Mouse (Mus musculus) limb, embryonic 10.5 days (tissue): Measurements from ENCODE around the gene Grid2ip. TPM values are rescaled to one million over a fixed set of nuclear protein-coding genes. Genes with fewer than 3 reads are reported as not detected.

Source experiments
- DNase-seq: peaks from one replicate; pipeline ENCODE4 v3.0.0-alpha.2; 2017; ENCODE audit warnings: low spot score
- H3K27ac ChIP-seq: fragments of 300-500 bp; sonication (generic); 2 replicates; pipeline ENCODE4 v1.5.1; 2016; ENCODE audit warnings: mild to moderate bottlenecking
- H3K27me3 ChIP-seq: fragments of 300-500 bp; sonication (generic); 2 replicates; pipeline ENCODE4 v1.6.1; 2016; ENCODE audit warnings: low read depth, mild to moderate bottlenecking; ENCODE audit not compliant: poor library complexity, severe bottlenecking
- H3K36me3 ChIP-seq: fragments of 300-500 bp; sonication (generic); 2 replicates; pipeline ENCODE4 v1.6.1; 2016; ENCODE audit warnings: mild to moderate bottlenecking, moderate library complexity
- H3K4me1 ChIP-seq: fragments of 300-500 bp; sonication (generic); 2 replicates; pipeline ENCODE4 v1.6.1; 2016
- H3K4me3 ChIP-seq: fragments of 300-500 bp; sonication (generic); 2 replicates; pipeline ENCODE4 v1.5.1; 2016; ENCODE audit warnings: mild to moderate bottlenecking, moderate library complexity
- H3K9me3 ChIP-seq: fragments of 300-500 bp; sonication (generic); replicated peaks from 2 replicates; pipeline ENCODE4 v1.6.1; 2016; ENCODE audit warnings: mild to moderate bottlenecking
- WGBS: fragments of 180-500 bp; shearing (Covaris S2); methylation state at CpG from one replicate; pipeline ENCODE4 v1.1.7; 2016; 5-methylcytosine and 5-hydroxymethylcytosine counted together
- polyA plus RNA-seq: library from polyadenylated mRNA; unstranded; fragments of >200 nt; fragmentation: Nextera tagmentation; extraction: Ambion mirVana; gene quantifications from 2 replicates; pipeline ENCODE4 v1.2.1, GENCODE M21; 2016

Gene Grid2ip
- polyA plus RNA-seq, 1 experiment from 2014 or later = 0.48 TPM

DNA sequence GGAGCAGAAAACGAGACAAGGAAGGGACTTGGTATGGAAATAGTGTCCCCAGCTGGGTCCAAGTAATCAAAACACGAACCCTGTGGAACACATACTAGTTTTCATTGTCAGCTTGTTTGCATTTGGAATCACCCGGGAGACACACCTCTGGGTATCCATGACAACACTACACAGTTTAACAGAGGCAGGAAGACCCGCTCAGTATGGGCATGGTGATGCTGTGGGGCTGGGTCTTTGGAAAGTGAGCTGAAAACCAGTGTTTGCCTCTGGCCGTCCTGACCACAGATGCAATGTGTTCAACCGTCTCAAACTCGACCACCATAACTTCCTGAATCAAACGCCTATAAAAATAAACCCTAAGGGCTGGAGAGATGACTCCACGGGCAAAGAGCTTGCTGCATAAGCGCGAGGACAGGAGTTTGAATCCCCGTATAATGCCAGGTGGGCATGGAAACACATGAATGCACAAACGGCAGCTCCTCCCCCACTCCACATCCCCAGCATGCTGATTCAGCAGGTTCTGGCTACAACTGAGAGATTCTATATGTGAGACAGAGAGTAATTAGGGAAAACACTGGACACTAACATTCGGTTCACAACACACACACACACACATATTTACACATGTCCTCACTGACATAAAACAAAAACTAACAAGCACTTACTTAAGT lies 22.6 kb upstream of the Grid2ip start:
- no peak overlapping the region for H3K4me3 ChIP-seq
- WGBS = 77% methylated on average over 14 of the region's 14 CpGs
- H3K4me1 ChIP-seq = peaks cover 8% of the 10 kb centered on the region
- no peak for DNase-seq
- no peaks in the 10 kb centered on the region for H3K9me3 ChIP-seq
- no peaks in the 10 kb centered on the region for H3K36me3 ChIP-seq
- H3K27me3 ChIP-seq = no peaks in the 10 kb centered on the region
- H3K27ac ChIP-seq = no peak overlapping the region

DNA sequence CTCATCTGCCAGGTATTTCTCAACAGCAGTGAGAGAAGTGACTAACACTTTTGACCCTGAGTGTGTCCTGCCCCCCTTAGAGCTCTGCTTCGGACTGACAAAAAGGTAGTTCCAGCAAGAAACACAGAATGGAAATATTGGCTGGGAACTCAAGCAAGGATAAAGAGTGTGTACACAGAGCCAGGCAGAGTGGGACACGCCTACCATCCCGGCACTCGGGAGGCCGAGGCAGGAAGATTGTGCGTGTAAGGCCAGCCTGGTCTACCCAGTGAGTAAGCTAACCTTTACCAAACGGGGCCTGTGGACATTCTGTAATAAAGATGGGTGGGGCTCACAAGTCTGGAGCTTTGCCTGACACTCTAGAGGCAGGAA lies 22.1 kb upstream of the Grid2ip start:
- 81% methylated on average over 7 of the region's 7 CpGs for WGBS

DNA sequence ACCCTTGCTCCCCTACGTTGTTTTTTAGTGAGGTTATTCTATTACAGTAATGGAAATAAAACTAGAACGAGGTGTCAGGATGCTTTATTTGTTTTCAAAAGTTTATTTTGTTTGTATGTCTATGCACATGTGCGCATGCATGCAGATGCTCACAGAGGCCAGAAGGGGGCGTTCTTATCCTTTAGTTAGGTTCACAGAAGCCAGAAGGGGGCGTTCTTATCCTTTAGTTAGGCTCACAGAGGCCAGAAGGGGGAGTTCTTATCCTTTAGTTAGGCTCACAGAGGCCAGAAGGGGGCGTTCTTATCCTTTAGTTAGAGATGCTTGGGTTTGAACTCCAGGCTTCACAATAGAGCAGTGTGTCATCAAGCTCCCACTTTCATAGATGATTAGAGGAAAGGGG lies 20.6 kb upstream of the Grid2ip start:
- WGBS = 69% methylated on average over 6 of the region's 6 CpGs

More for the DNA sequence above, 22.1 kb upstream of the Grid2ip start:
- Histone ChIP-seq H3K9me3 (no peaks in the 10 kb centered on the region), H3K36me3 (no peaks in the 10 kb centered on the region), H3K27me3 (no peaks in the 10 kb centered on the region), H3K27ac (no peak overlapping the region), H3K4me1 (peaks cover 3% of the 10 kb centered on the region), H3K4me3 (no peak overlapping the region)
- DNase-seq = no peak

DNA sequence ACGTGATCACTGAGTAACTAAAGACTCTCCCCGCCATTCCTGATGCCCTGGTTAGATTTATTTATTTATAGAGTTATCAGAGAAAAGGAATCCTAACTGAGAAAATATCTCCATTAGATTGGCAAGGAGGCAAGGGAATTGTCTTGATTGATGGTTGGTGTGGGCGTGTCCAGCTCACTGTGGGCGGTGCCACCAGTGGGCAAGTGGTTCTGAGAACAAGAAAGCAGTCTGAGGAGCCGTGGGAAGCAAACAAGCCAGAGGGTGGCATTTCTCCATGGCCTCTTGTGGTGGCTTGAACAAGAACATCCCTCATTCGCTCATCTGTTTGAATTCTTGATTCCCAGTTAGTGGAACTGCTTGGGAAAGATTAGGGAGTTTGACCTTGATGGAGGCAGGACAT lies 17.5 kb upstream of the Grid2ip start:
- WGBS = 54% methylated on average over 6 of the region's 6 CpGs
- H3K4me1 ChIP-seq = no peaks in the 10 kb centered on the region
- H3K9me3 ChIP-seq = no peaks in the 10 kb centered on the region
- DNase-seq = no peak
- H3K36me3 ChIP-seq = no peaks in the 10 kb centered on the region
- H3K27ac ChIP-seq = no peak overlapping the region
- no peak overlapping the region for H3K4me3 ChIP-seq
- H3K27me3 ChIP-seq = no peaks in the 10 kb centered on the region

More for the DNA sequence above, 20.6 kb upstream of the Grid2ip start:
- Histone ChIP-seq H3K4me3 (no peak overlapping the region), H3K27ac (no peak overlapping the region), H3K9me3 (no peaks in the 10 kb centered on the region), H3K36me3 (no peaks in the 10 kb centered on the region), H3K27me3 (no peaks in the 10 kb centered on the region), H3K4me1 (no peaks in the 10 kb centered on the region)
- DNase-seq = no peak

DNA sequence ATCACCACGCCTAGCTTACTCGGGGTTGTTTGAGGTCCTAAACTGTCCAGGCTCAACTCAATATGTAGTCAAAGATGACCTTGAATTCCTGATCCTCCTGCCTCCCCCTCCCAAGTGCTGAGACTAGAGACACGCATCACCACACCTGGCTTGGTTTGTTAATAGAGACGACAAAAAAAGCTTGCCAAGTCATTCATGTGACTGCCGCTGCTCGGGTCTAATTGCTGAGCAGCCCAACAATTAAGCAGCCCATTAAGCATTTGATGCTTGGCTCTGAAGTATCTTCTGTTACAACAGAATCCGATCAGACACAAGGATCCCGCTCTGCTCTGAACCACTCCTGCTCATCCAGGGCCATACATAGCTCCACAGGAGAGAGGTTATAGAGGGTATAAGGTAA lies 10.8 kb upstream of the Grid2ip start:
- Histone ChIP-seq H3K27ac (no peak overlapping the region), H3K36me3 (no peaks in the 10 kb centered on the region), H3K4me1 (no peaks in the 10 kb centered on the region), H3K4me3 (no peak overlapping the region), H3K9me3 (no peaks in the 10 kb centered on the region), H3K27me3 (no peaks in the 10 kb centered on the region)
- DNase-seq = no peak
- WGBS = 84% methylated on average over 8 of the region's 8 CpGs

DNA sequence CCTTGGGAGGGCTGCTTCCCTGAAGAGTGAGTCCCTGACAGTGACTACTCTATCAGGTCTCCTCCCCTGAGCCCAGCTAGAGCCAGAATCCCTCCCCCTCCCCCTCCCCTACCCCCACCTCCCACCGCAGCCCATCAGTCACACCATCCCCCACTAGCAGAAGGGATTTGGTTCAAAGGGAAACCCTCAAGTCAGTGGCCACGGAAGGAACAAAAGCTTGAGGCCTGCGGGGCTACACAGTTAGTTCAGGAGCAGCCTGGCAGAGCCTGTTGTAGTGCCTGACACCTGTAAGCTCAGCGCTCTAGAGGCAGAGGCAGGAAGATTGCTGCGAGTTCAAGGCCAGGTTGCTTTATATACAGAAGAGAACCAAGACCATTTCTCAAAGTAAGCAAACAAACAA lies 1.1 kb upstream of the Grid2ip start:
- no peaks in the 10 kb centered on the region for H3K9me3 ChIP-seq
- no peak overlapping the region for H3K4me3 ChIP-seq
- DNase-seq = no peak
- peaks cover 15% of the 10 kb centered on the region for H3K4me1 ChIP-seq
- no peak overlapping the region for H3K27ac ChIP-seq
- peaks cover 50% of the 10 kb centered on the region for H3K27me3 ChIP-seq
- 39% methylated on average over 5 of the region's 5 CpGs for WGBS
- H3K36me3 ChIP-seq = no peaks in the 10 kb centered on the region

DNA sequence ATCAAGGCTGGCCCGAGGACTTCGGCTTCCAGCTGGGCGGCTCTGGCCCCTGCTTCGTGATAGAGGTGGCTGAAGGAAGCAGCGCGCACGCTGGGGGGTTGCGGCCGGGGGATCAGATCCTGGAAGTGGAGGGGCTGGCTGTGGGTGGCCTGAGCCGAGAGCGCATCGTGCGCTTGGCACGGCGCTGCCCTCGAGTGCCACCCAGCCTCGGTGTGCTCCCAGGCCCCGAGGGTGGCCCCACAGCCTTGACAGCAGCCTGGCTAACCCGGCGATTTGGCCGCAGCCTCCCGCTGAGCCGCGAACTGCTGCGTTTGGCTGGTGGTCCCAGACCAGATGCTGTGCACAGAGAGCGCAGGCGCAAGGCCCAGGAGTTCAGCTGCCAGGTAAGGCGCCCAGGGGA lies 426 bp downstream of the Grid2ip start:
- Histone ChIP-seq H3K27me3 (peaks cover 53% of the 10 kb centered on the region), H3K4me1 (peaks cover 15% of the 10 kb centered on the region), H3K27ac (peak overlapping the region; percentile 50), H3K36me3 (no peaks in the 10 kb centered on the region), H3K4me3 (peak overlapping the region; percentile 47), H3K9me3 (no peaks in the 10 kb centered on the region)
- peak; percentile 51 for DNase-seq
- WGBS = 3% methylated on average over 28 of the region's 28 CpGs

DNA sequence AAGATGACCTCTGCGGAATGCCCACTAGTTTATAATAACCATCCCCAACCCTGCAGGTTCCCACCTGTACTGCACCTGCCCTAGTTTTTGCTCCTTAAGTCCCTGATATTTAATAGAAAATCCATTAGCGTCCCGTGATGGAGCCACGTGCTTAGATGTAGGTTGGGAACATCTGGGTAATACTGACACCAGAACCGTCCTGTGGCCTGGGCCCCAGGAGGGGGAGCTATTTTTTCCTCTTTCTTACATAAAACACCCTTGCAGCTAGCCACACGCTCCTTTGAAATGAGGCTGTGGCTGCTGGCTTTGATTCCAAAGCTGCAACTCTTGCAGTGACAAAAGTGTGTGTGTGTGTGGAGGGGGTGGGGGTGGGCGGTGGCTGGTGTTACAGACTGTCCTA lies 2.1 kb downstream of the Grid2ip start:
- H3K9me3 ChIP-seq = no peaks in the 10 kb centered on the region
- peaks cover 27% of the 10 kb centered on the region for H3K4me1 ChIP-seq
- peaks cover 69% of the 10 kb centered on the region for H3K27me3 ChIP-seq
- H3K27ac ChIP-seq = no peak overlapping the region
- no peaks in the 10 kb centered on the region for H3K36me3 ChIP-seq
- WGBS = 36% methylated on average over 7 of the region's 7 CpGs
- H3K4me3 ChIP-seq = no peak overlapping the region
- no peak for DNase-seq

DNA sequence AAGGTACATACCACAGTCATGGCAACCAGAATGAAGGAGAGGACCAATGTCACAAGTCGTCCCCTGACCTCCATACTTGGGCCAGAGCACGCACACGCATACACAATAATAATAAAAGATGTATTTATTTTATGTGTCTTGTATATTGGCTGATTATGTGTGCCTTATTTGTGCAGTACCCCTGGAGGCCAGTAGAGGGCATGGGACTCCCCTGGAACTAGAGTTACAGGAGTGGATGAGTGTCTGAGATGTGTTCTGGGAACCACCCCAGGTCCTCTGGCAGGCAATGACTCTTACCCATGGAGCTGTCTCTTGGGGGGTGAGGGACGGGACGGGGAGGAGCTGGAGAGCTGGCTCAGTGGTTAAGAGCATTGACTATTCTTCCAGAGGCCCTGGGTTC lies 2.9 kb downstream of the Grid2ip start:
- H3K4me3 ChIP-seq = no peak overlapping the region
- WGBS = 63% methylated on average over 5 of the region's 5 CpGs
- no peaks in the 10 kb centered on the region for H3K36me3 ChIP-seq
- no peak for DNase-seq
- no peaks in the 10 kb centered on the region for H3K9me3 ChIP-seq
- H3K4me1 ChIP-seq = peaks cover 34% of the 10 kb centered on the region
- peaks cover 72% of the 10 kb centered on the region for H3K27me3 ChIP-seq
- no peak overlapping the region for H3K27ac ChIP-seq

DNA sequence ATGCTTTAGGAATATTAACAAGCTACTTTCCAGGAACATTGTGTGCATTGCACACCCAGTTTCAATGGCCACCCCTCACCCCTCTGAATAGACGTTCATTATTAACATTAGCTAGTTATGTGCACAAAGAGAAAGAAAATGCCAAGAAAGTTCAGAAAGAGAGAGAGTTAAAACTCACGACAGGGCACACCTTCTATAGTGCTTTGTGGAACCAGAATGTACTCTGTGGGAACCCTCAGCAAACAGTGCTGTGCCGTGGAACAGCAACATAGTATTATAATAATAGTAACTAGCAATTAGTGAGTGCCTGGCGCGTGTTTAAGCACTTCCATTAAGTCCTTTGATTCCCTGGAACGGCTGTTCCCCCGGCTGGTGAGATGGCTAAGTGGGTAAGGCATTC lies 4.3 kb downstream of the Grid2ip start:
- Histone ChIP-seq H3K4me1 (peaks cover 34% of the 10 kb centered on the region), H3K36me3 (no peaks in the 10 kb centered on the region), H3K4me3 (no peak overlapping the region), H3K27me3 (peaks cover 77% of the 10 kb centered on the region), H3K27ac (no peak overlapping the region), H3K9me3 (no peaks in the 10 kb centered on the region)
- 71% methylated on average over 7 of the region's 7 CpGs for WGBS
- no peak for DNase-seq

DNA sequence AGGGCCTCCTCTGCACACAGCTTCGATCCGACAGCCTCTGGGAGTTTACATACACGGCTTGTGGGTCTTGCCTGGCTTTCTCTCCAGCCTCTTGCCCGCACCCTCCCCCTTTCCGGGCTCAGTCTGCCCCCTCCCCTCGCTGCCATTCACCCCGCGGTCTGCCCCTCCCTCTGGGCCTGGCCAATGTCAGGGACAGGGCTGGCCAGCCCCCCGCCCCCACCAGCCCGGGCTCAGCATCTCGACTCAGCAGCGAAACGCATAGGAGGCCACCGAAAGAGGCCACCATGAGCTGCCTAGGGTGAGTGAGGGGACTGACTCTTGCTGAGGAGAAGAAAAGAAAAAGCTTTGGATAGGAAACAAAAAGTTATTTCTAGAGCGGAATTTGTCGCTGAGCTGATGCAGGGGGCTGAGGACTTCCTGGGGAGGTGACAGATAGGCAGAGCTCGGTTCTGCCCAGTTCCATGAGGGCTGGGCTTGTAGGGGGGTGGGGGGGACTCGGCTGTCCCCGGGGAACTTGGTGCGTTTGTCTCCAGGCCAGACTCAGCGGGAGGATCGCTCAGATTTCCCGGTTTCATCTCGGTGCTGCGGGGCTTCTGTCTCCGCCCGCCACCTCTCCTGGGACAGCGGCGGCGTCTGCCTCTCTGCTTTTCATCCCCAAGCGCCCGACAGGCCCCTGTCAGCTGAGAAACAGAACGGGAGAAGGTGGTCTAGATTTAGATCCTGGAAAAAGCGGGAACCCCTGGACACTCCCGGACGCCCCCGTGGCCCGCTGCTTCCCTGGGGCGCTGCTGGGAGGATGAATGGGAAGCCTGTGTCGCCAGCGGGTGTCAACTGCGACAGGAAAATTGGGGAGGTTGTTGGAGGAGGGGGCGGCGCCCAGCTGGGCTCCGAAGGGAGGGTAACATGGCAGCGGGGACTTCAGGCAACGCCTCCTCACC lies 6.8 kb downstream of the Grid2ip start:
- peak overlapping the region; percentile 72 for H3K27ac ChIP-seq
- peaks cover 20% of the 10 kb centered on the region for H3K4me1 ChIP-seq
- no peaks in the 10 kb centered on the region for H3K36me3 ChIP-seq
- WGBS = under 1% methylated on average over 47 of the region's 47 CpGs
- H3K9me3 ChIP-seq = no peaks in the 10 kb centered on the region
- H3K27me3 ChIP-seq = peaks cover 71% of the 10 kb centered on the region
- peak; percentile 87 for DNase-seq
- H3K4me3 ChIP-seq = peak overlapping the region; percentile 61

DNA sequence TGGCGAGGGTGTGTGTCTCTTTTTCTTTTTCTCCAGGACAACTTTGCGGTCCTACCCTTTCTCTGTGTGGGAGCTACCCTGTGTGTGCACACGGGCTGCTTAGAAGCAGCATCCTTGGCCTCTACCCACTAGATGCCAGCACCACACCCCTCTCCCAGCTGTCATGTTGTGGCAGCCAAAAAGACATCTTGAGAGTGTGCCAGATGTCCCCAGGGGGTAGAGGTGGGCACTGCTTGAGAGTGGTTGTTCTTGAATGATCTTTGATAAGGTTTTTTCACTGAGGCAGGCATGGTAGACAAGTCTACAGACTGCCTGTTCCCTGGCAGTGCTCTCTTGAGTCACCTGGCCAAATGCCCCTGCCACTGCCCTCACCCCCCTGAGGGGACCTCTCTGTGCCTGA lies 10.8 kb downstream of the Grid2ip start:
- no peak for DNase-seq
- peaks cover 35% of the 10 kb centered on the region for H3K4me1 ChIP-seq
- H3K27ac ChIP-seq = no peak overlapping the region
- no peaks in the 10 kb centered on the region for H3K36me3 ChIP-seq
- no peak overlapping the region for H3K4me3 ChIP-seq
- no peaks in the 10 kb centered on the region for H3K9me3 ChIP-seq
- H3K27me3 ChIP-seq = peaks cover 94% of the 10 kb centered on the region
- 84% methylated on average over 3 of the region's 3 CpGs for WGBS

DNA sequence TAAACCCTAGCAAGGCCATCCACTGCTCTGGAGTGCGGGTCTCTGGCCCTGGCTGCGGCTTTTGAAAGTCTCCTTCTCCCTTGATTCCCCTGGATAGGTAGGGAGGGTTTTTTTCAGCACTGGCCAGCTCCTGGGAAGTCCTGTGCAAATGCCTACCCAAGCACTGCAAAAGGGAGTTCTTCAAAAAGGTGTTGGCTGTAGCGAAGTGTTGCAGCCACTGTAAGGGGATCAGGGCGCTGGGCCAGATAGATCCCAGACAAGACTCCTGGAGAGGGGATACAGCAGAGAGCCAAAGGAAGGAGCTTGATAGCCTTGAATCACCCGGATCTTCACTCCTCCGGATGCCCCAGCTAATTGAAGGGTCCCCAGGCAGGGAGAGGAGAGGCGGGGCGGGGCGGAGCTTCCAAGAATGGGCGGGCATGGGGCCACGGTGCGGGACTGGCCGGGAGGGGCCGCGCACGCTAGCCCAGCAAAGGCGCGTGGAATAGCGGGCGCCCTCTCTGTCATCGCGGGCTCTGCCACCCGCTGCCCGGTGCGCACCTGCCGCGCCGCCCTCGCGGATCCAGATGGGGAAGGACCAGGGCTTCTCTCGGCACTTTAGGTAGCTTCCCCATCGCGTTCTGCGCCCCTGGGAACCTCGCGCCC lies 12.6 kb downstream of the Grid2ip start:
- Histone ChIP-seq H3K27ac (no peak overlapping the region), H3K36me3 (no peaks in the 10 kb centered on the region), H3K4me3 (peak overlapping the region; percentile 40), H3K4me1 (peaks cover 22% of the 10 kb centered on the region), H3K9me3 (no peaks in the 10 kb centered on the region), H3K27me3 (peaks cover 95% of the 10 kb centered on the region)
- DNase-seq = no peak
- under 1% methylated on average over 36 of the region's 36 CpGs for WGBS
